ENCODE assay signal across 12 mouse cellular contexts in the genomic region with DNA sequence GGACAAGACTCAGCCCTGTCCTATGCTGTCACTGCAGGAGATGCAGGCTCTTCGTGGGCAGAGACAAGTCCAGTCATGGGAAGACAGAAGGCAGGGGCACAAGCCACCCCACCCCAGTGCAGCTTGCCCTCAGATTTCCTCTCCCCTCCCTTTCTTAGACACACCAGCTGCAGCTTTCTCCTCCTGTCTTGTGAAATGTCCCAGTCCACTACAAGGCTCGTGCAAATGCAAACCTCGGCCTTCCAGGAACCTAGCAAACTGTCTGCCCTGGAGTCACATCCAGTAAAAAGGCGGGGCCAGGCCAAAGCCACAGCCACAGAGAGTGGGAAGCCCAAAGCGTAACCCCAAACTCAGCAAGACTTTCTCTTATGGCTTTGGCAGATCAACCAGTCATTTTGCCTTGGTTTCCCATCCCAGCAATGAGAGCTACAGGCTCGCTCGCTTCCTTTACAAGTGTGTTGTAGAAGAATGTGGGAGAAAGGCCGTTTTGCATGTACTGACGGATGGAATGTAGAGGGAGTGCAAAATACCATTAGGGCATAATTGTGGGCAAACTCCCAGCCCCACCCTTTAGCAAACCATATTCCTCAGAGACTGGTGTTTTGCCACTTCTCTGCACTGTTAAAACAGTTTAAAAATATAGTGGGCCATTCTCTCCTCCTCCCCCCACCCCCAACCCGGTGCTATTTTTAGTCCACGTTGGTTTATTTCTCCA.
DNase-seq lines count a peak whose midpoint lies in the region; ATAC-seq and TF ChIP-seq lines count a peak whose summit lies in the region.
"Had no signal": no experiment of that assay in that cellular context is flagged by ENCODE, and none has a peak within 500 bp of the region (broad histone marks: within the 10 kb centered on the region; RNA-seq: fewer than 3 reads in every experiment).

No protein-coding gene starts in this region.

- H3K4me3 ChIP-seq in limb, embryonic 15.5 days, result no peak overlapping the region
- H3K4me3 ChIP-seq in layer of hippocampus, adult 2 months, result no peak overlapping the region
- H3K4me3 ChIP-seq: limb, embryonic 13.5 days had no signal

- H3K9ac ChIP-seq in limb, embryonic 15.5 days, result no peak overlapping the region
- H3K9ac ChIP-seq: limb, embryonic 13.5 days had no signal

- no peak for TF ChIP-seq CTCF in layer of hippocampus, adult 2 months (conservative IDR thresholded peaks at IDR 0.05)

- peak overlapping the region; percentile 27 for H3K27ac ChIP-seq in limb, embryonic 15.5 days
- H3K27ac ChIP-seq in layer of hippocampus, adult 2 months, result no peak overlapping the region
- H3K27ac ChIP-seq: limb, embryonic 13.5 days had no signal

- WGBS in limb, embryonic 15.5 days, result 41% methylated on average over 11 of the region's 11 CpGs

- H3K9me3 ChIP-seq in limb, embryonic 15.5 days, result no peaks in the 10 kb centered on the region
- H3K9me3 ChIP-seq: limb, embryonic 13.5 days had no signal

- H3K36me3 ChIP-seq in limb, embryonic 15.5 days, result no peaks in the 10 kb centered on the region
- H3K36me3 ChIP-seq: limb, embryonic 13.5 days had no signal

- H3K4me1 ChIP-seq in limb, embryonic 15.5 days, result peaks cover 19% of the 10 kb centered on the region

- 0 out of 2 replicates have a peak, but pooled peaks cover 5% of the 10 kb centered on the region for H3K27me3 ChIP-seq in limb, embryonic 15.5 days

- peak; percentile 67 for ATAC-seq in common myeloid progenitor, adult 5-6 weeks (replicated peaks; ENCODE audit: low read depth, poor library complexity, severe bottlenecking)
- no peak; the same call in 1 of the 2 replicates for ATAC-seq in limb, embryonic 15.5 days (ENCODE audit: insufficient number of reproducible peaks, low FRiP score, low TSS enrichment, low read depth)
- ATAC-seq in CD4-positive, CD25-positive, alpha-beta regulatory T cell, adult 4 months, result no peak

- H3K4me2 ChIP-seq in limb, embryonic 15.5 days, result no peak overlapping the region
- H3K4me2 ChIP-seq: limb, embryonic 13.5 days had no signal

- DNase-seq in heart, adult 18-20 months, result peak; percentile 28 to 43
- DNase-seq in heart, postnatal 4 days, result no peak
- DNase-seq in 3T3-L1 (ENCODE audit: low read depth, low spot score), result peak; percentile 87
- no peak for DNase-seq in layer of hippocampus, adult 2 months (ENCODE audit: low spot score in 2 of 2)
- DNase-seq in gastrocnemius, postnatal 25 days, result no peak
- DNase-seq: adrenal gland, postnatal 25 days; embryo, embryonic 11 days; kidney, adult 9 months had no signal

Comparison
In these comparisons a context has a peak if more than half of its experiments do, and no peak if none do; other contexts are left out.
1. DNase-seq: peak in heart, adult 18-20 months (2 of 2) and 3T3-L1 (single experiment); none in heart, postnatal 4 days (single experiment), layer of hippocampus, adult 2 months (0 of 2) and gastrocnemius, postnatal 25 days (single experiment).